Mouse (Mus musculus): Measurements from ENCODE around the gene Rbms1. TPM values are rescaled to one million over a fixed set of nuclear protein-coding genes. Genes with fewer than 3 reads are reported as not detected.

The Rbms1 gene
- polyA plus RNA-seq, 1 experiment from 2014 or later = 146 TPM

- no peak for ATAC-seq (ENCODE audit: insufficient number of reproducible peaks, insufficient read depth, low FRiP score, low read depth)
- peaks cover 2% of the 10 kb centered on the region; the same call in 1 of the 2 replicates for H3K4me1 ChIP-seq (ENCODE audit: control insufficient read depth, insufficient read depth, low read length)
- no peaks in the 10 kb centered on the region for H3K9me3 ChIP-seq (ENCODE audit: control insufficient read depth, low read depth, low read length)
- H3K9ac ChIP-seq (replicated peaks; ENCODE audit: low read depth, low read length) = no peak overlapping the region
- 71% methylated on average over 6 of the region's 6 CpGs for WGBS
- H3K4me2 ChIP-seq (replicated peaks; ENCODE audit: low read depth, low read length) = no peak overlapping the region
- H3K27ac ChIP-seq (ENCODE audit: low read length) = no peak overlapping the region
- no peak overlapping the region for H3K4me3 ChIP-seq (ENCODE audit: low read depth, low read length)
- no peaks in the 10 kb centered on the region for H3K36me3 ChIP-seq (ENCODE audit: control insufficient read depth, insufficient read depth, low read length)
- H3K27me3 ChIP-seq (ENCODE audit: control insufficient read depth, insufficient read depth, low read length) = no peaks in the 10 kb centered on the region
These were observed 148.2 kb downstream of the Rbms1 start for GRCm38 (mm10) chr2:60814788-60815187.

GRCm38 (mm10) chr2:60812949-60813348, 150.0 kb downstream of the Rbms1 start:
- Histone ChIP-seq H3K27ac (ENCODE audit: low read length) (no peak overlapping the region), H3K36me3 (ENCODE audit: control insufficient read depth, insufficient read depth, low read length) (no peaks in the 10 kb centered on the region), H3K4me2 (replicated peaks; ENCODE audit: low read depth, low read length) (no peak overlapping the region), H3K4me1 (ENCODE audit: control insufficient read depth, insufficient read depth, low read length) (peaks cover 14% of the 10 kb centered on the region), H3K9me3 (ENCODE audit: control insufficient read depth, low read depth, low read length) (no peaks in the 10 kb centered on the region), H3K9ac (replicated peaks; ENCODE audit: low read depth, low read length) (no peak overlapping the region), H3K27me3 (ENCODE audit: control insufficient read depth, insufficient read depth, low read length) (no peaks in the 10 kb centered on the region), H3K4me3 (ENCODE audit: low read depth, low read length) (no peak overlapping the region)
- ATAC-seq (ENCODE audit: insufficient number of reproducible peaks, insufficient read depth, low FRiP score, low read depth) = no peak
- WGBS = 86% methylated on average over 12 of the region's 12 CpGs

- Histone ChIP-seq H3K27ac (ENCODE audit: low read length) (peak overlapping the region; percentile 0; the same call in 1 of the 2 replicates), H3K4me1 (ENCODE audit: control insufficient read depth, insufficient read depth, low read length) (peaks cover 23% of the 10 kb centered on the region)
- peak; percentile 69 for ATAC-seq (ENCODE audit: insufficient number of reproducible peaks, insufficient read depth, low FRiP score, low read depth)
These were observed 152.4 kb downstream of the Rbms1 start for GRCm38 (mm10) chr2:60810617-60811016.

GRCm38 (mm10) chr2:60809441-60809921, 153.5 kb downstream of the Rbms1 start:
- 0 out of 2 replicates have a peak, but pooled peaks have one; percentile 21 for ATAC-seq (ENCODE audit: insufficient number of reproducible peaks, insufficient read depth, low FRiP score, low read depth)
- Histone ChIP-seq H3K27ac (ENCODE audit: low read length) (peak overlapping the region; percentile 11; the same call in 1 of the 2 replicates), H3K9me3 (ENCODE audit: control insufficient read depth, low read depth, low read length) (no peaks in the 10 kb centered on the region), H3K4me2 (replicated peaks; ENCODE audit: low read depth, low read length) (no peak overlapping the region), H3K9ac (replicated peaks; ENCODE audit: low read depth, low read length) (no peak overlapping the region), H3K27me3 (ENCODE audit: control insufficient read depth, insufficient read depth, low read length) (no peaks in the 10 kb centered on the region), H3K4me3 (ENCODE audit: low read depth, low read length) (no peak overlapping the region), H3K36me3 (ENCODE audit: control insufficient read depth, insufficient read depth, low read length) (no peaks in the 10 kb centered on the region), H3K4me1 (ENCODE audit: control insufficient read depth, insufficient read depth, low read length) (peaks cover 32% of the 10 kb centered on the region)
- WGBS = 32% methylated on average over 7 of the region's 7 CpGs

More at GRCm38 (mm10) chr2:60810617-60811016, 152.4 kb downstream of the Rbms1 start:
- Histone ChIP-seq H3K9me3 (ENCODE audit: control insufficient read depth, low read depth, low read length) (no peaks in the 10 kb centered on the region), H3K27me3 (ENCODE audit: control insufficient read depth, insufficient read depth, low read length) (no peaks in the 10 kb centered on the region), H3K36me3 (ENCODE audit: control insufficient read depth, insufficient read depth, low read length) (no peaks in the 10 kb centered on the region), H3K4me3 (ENCODE audit: low read depth, low read length) (no peak overlapping the region), H3K4me2 (replicated peaks; ENCODE audit: low read depth, low read length) (no peak overlapping the region), H3K9ac (replicated peaks; ENCODE audit: low read depth, low read length) (no peak overlapping the region)

GRCm38 (mm10) chr2:60808822-60809221, 154.2 kb downstream of the Rbms1 start:
- Histone ChIP-seq H3K9ac (replicated peaks; ENCODE audit: low read depth, low read length) (no peak overlapping the region), H3K9me3 (ENCODE audit: control insufficient read depth, low read depth, low read length) (no peaks in the 10 kb centered on the region), H3K4me3 (ENCODE audit: low read depth, low read length) (no peak overlapping the region), H3K27me3 (ENCODE audit: control insufficient read depth, insufficient read depth, low read length) (no peaks in the 10 kb centered on the region), H3K4me1 (ENCODE audit: control insufficient read depth, insufficient read depth, low read length) (peaks cover 32% of the 10 kb centered on the region), H3K36me3 (ENCODE audit: control insufficient read depth, insufficient read depth, low read length) (no peaks in the 10 kb centered on the region), H3K27ac (ENCODE audit: low read length) (no peak overlapping the region; the same call in 1 of the 2 replicates), H3K4me2 (replicated peaks; ENCODE audit: low read depth, low read length) (no peak overlapping the region)
- no peak for ATAC-seq (ENCODE audit: insufficient number of reproducible peaks, insufficient read depth, low FRiP score, low read depth)
- WGBS = 76% methylated on average over 6 of the region's 6 CpGs

GRCm38 (mm10) chr2:60807341-60808195, 155.4 kb downstream of the Rbms1 start:
- WGBS = 58% methylated on average over 11 of the region's 11 CpGs
- Histone ChIP-seq H3K4me1 (ENCODE audit: control insufficient read depth, insufficient read depth, low read length) (peaks cover 35% of the 10 kb centered on the region), H3K4me2 (replicated peaks; ENCODE audit: low read depth, low read length) (no peak overlapping the region), H3K36me3 (ENCODE audit: control insufficient read depth, insufficient read depth, low read length) (no peaks in the 10 kb centered on the region), H3K9ac (replicated peaks; ENCODE audit: low read depth, low read length) (no peak overlapping the region), H3K27ac (ENCODE audit: low read length) (peak overlapping the region; percentile 7; the same call in 1 of the 2 replicates), H3K27me3 (ENCODE audit: control insufficient read depth, insufficient read depth, low read length) (no peaks in the 10 kb centered on the region), H3K9me3 (ENCODE audit: control insufficient read depth, low read depth, low read length) (no peaks in the 10 kb centered on the region), H3K4me3 (ENCODE audit: low read depth, low read length) (no peak overlapping the region)
- ATAC-seq (ENCODE audit: insufficient number of reproducible peaks, insufficient read depth, low FRiP score, low read depth) = no peak

- ATAC-seq (ENCODE audit: insufficient number of reproducible peaks, insufficient read depth, low FRiP score, low read depth) = no peak
- H3K27me3 ChIP-seq (ENCODE audit: control insufficient read depth, insufficient read depth, low read length) = no peaks in the 10 kb centered on the region
- no peaks in the 10 kb centered on the region for H3K36me3 ChIP-seq (ENCODE audit: control insufficient read depth, insufficient read depth, low read length)
- H3K4me3 ChIP-seq (ENCODE audit: low read depth, low read length) = no peak overlapping the region
- peaks cover 52% of the 10 kb centered on the region for H3K4me1 ChIP-seq (ENCODE audit: control insufficient read depth, insufficient read depth, low read length)
- H3K9me3 ChIP-seq (ENCODE audit: control insufficient read depth, low read depth, low read length) = no peaks in the 10 kb centered on the region
- 42% methylated on average over 7 of the region's 7 CpGs for WGBS
- no peak overlapping the region for H3K9ac ChIP-seq (replicated peaks; ENCODE audit: low read depth, low read length)
- H3K27ac ChIP-seq (ENCODE audit: low read length) = no peak overlapping the region; the same call in 1 of the 2 replicates
- no peak overlapping the region for H3K4me2 ChIP-seq (replicated peaks; ENCODE audit: low read depth, low read length)
These were observed 158.2 kb downstream of the Rbms1 start for GRCm38 (mm10) chr2:60804763-60805162.

GRCm38 (mm10) chr2:60803377-60803776, 159.6 kb downstream of the Rbms1 start:
- peaks cover 41% of the 10 kb centered on the region for H3K4me1 ChIP-seq (ENCODE audit: control insufficient read depth, insufficient read depth, low read length)
- no peaks in the 10 kb centered on the region for H3K36me3 ChIP-seq (ENCODE audit: control insufficient read depth, insufficient read depth, low read length)
- no peak overlapping the region for H3K9ac ChIP-seq (replicated peaks; ENCODE audit: low read depth, low read length)
- no peak overlapping the region for H3K4me2 ChIP-seq (replicated peaks; ENCODE audit: low read depth, low read length)
- H3K4me3 ChIP-seq (ENCODE audit: low read depth, low read length) = no peak overlapping the region
- H3K27me3 ChIP-seq (ENCODE audit: control insufficient read depth, insufficient read depth, low read length) = no peaks in the 10 kb centered on the region
- no peak overlapping the region for H3K27ac ChIP-seq (ENCODE audit: low read length)
- WGBS = 85% methylated on average over 6 of the region's 6 CpGs
- ATAC-seq (ENCODE audit: insufficient number of reproducible peaks, insufficient read depth, low FRiP score, low read depth) = no peak
- no peaks in the 10 kb centered on the region for H3K9me3 ChIP-seq (ENCODE audit: control insufficient read depth, low read depth, low read length)

Measured in stomach, embryonic 14.5 days (tissue).